Mouse (Mus musculus): ENCODE results near the gene Cnot6. TPM values are rescaled to one million over a fixed set of nuclear protein-coding genes. Genes with fewer than 3 reads are reported as not detected.

Gene Cnot6
- 30.1 and 36.1 TPM in 2 replicates for polyA plus RNA-seq (2015; fragmentation: Nextera tagmentation; extraction: Ambion mirVana)

- 1% methylated on average over 64 of the region's 65 CpGs for WGBS
- Histone ChIP-seq H3K9me3 (ENCODE audit: control insufficient read depth, low read length) (no peaks in the 10 kb centered on the region), H3K4me2 (ENCODE audit: low read length) (peak within 1 kb of the TSS; percentile 89), H3K4me3 (ENCODE audit: low read length) (peak within 1 kb of the TSS; percentile 97), H3K27ac (ENCODE audit: low read depth, low read length) (peak within 1 kb of the TSS; percentile 96), H3K4me1 (ENCODE audit: control insufficient read depth, insufficient read depth, low read depth, low read length) (peaks cover 29% of the 10 kb centered on the region), H3K36me3 (ENCODE audit: control insufficient read depth, insufficient read depth, low read length) (no peaks in the 10 kb centered on the region), H3K9ac (ENCODE audit: low read depth, low read length) (peak within 1 kb of the TSS; percentile 99), H3K27me3 (replicated peaks; ENCODE audit: control insufficient read depth, insufficient read depth, low read length) (no peaks in the 10 kb centered on the region)
- ATAC-seq: peak; percentile 98
These were observed at the start of gene Cnot6 for GRCm38 (mm10) chr11:49712555-49713335. Cnot6 (minus strand) TSS chr11:49712723.

- Histone ChIP-seq H3K4me3 (ENCODE audit: low read length) (no peak overlapping the region), H3K27ac (ENCODE audit: low read depth, low read length) (no peak overlapping the region), H3K4me1 (ENCODE audit: control insufficient read depth, insufficient read depth, low read depth, low read length) (peaks cover 5% of the 10 kb centered on the region; the same call in 1 of the 2 replicates), H3K4me2 (ENCODE audit: low read length) (no peak overlapping the region), H3K27me3 (replicated peaks; ENCODE audit: control insufficient read depth, insufficient read depth, low read length) (no peaks in the 10 kb centered on the region), H3K9ac (ENCODE audit: low read depth, low read length) (no peak overlapping the region), H3K9me3 (ENCODE audit: control insufficient read depth, low read length) (no peaks in the 10 kb centered on the region), H3K36me3 (ENCODE audit: control insufficient read depth, insufficient read depth, low read length) (no peaks in the 10 kb centered on the region)
- WGBS: 86% methylated on average over 5 of the region's 5 CpGs
- no peak for ATAC-seq
These were observed 48.6 kb upstream of the Cnot6 start for GRCm38 (mm10) chr11:49761130-49761529.

- H3K36me3 ChIP-seq (ENCODE audit: control insufficient read depth, insufficient read depth, low read length): no peaks in the 10 kb centered on the region
- H3K9me3 ChIP-seq (ENCODE audit: control insufficient read depth, low read length): no peaks in the 10 kb centered on the region
- WGBS: 90% methylated on average over 3 of the region's 3 CpGs
- H3K27me3 ChIP-seq (replicated peaks; ENCODE audit: control insufficient read depth, insufficient read depth, low read length): no peaks in the 10 kb centered on the region
- no peak overlapping the region for H3K9ac ChIP-seq (ENCODE audit: low read depth, low read length)
- no peak for ATAC-seq
- H3K4me1 ChIP-seq (ENCODE audit: control insufficient read depth, insufficient read depth, low read depth, low read length): no peaks in the 10 kb centered on the region
- H3K4me2 ChIP-seq (ENCODE audit: low read length): no peak overlapping the region
- H3K27ac ChIP-seq (ENCODE audit: low read depth, low read length): no peak overlapping the region
- H3K4me3 ChIP-seq (ENCODE audit: low read length): no peak overlapping the region
These were observed 45.6 kb upstream of the Cnot6 start for GRCm38 (mm10) chr11:49758096-49758495.

DNA sequence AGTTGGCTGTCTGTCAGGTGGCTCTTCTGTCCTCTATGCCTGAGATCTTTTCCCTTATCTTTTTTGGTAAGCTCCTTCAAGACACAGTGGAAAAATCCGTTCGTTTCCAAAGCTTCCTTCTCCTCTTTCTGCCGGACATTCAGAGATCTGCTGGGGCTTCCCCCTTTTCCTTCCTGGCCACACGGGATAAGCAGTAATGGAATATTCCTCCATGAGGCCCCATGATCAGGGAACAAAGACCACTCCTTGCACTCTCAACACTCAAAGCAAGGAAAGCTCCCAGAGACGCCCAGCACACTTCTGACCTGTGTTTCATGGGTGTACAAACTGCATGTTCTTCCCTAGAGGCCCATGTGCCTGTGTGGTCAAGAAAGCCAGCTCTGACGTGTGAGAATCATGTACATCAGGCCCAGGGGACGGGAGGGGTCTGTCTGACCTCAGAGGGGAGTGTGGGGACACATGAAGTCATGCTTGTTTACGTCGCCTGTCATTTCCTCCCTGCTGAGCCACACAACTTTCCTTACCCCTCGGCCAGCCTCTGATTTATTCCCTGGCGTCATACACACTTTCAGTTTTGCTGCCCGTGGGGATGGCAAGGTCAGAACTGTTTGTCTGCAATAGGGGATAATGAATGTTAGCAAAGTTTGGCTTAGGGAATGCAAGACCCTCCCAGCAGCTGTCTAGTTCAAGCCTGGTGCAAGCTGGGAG lies 42.6 kb upstream of the Cnot6 start:
- WGBS: 51% methylated on average over 12 of the region's 12 CpGs
- Histone ChIP-seq H3K36me3 (ENCODE audit: control insufficient read depth, insufficient read depth, low read length) (no peaks in the 10 kb centered on the region), H3K4me3 (ENCODE audit: low read length) (no peak overlapping the region), H3K4me1 (ENCODE audit: control insufficient read depth, insufficient read depth, low read depth, low read length) (no peaks in the 10 kb centered on the region), H3K9me3 (ENCODE audit: control insufficient read depth, low read length) (no peaks in the 10 kb centered on the region), H3K4me2 (ENCODE audit: low read length) (no peak overlapping the region), H3K27ac (ENCODE audit: low read depth, low read length) (no peak overlapping the region), H3K27me3 (replicated peaks; ENCODE audit: control insufficient read depth, insufficient read depth, low read length) (no peaks in the 10 kb centered on the region), H3K9ac (ENCODE audit: low read depth, low read length) (no peak overlapping the region)
- ATAC-seq: no peak

- Histone ChIP-seq H3K27me3 (replicated peaks; ENCODE audit: control insufficient read depth, insufficient read depth, low read length) (no peaks in the 10 kb centered on the region), H3K36me3 (ENCODE audit: control insufficient read depth, insufficient read depth, low read length) (no peaks in the 10 kb centered on the region), H3K4me1 (ENCODE audit: control insufficient read depth, insufficient read depth, low read depth, low read length) (no peaks in the 10 kb centered on the region; the same call in 1 of the 2 replicates), H3K9me3 (ENCODE audit: control insufficient read depth, low read length) (peaks cover 7% of the 10 kb centered on the region), H3K4me2 (ENCODE audit: low read length) (no peak overlapping the region), H3K27ac (ENCODE audit: low read depth, low read length) (no peak overlapping the region), H3K4me3 (ENCODE audit: low read length) (no peak overlapping the region), H3K9ac (ENCODE audit: low read depth, low read length) (no peak overlapping the region)
- 100% methylated on average over 1 of the region's 1 CpGs for WGBS
- no peak for ATAC-seq
These were observed 34.2 kb upstream of the Cnot6 start for GRCm38 (mm10) chr11:49746756-49747155.

DNA sequence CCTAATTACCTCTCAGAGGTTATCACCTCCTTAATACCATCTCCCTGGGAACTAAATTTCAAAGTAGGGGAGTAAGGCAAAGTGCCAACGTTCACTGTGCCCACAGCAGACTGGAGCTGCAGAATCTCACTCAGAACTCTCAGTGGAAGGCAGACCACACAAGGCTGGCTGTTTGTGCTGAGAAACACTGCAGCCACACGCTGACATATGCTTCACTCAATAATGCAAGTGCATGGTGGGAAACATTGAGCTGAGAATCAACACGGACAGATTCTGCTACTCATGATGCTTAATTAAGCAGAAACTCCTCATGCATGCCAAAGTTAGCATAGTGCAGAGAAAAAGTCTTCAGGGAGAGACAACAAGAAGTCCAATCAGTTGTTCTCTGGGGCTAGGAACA lies 33.3 kb upstream of the Cnot6 start:
- Histone ChIP-seq H3K27me3 (replicated peaks; ENCODE audit: control insufficient read depth, insufficient read depth, low read length) (no peaks in the 10 kb centered on the region), H3K4me1 (ENCODE audit: control insufficient read depth, insufficient read depth, low read depth, low read length) (no peaks in the 10 kb centered on the region; the same call in 1 of the 2 replicates), H3K9me3 (ENCODE audit: control insufficient read depth, low read length) (peaks cover 7% of the 10 kb centered on the region), H3K4me2 (ENCODE audit: low read length) (no peak overlapping the region), H3K4me3 (ENCODE audit: low read length) (no peak overlapping the region), H3K36me3 (ENCODE audit: control insufficient read depth, insufficient read depth, low read length) (no peaks in the 10 kb centered on the region), H3K27ac (ENCODE audit: low read depth, low read length) (no peak overlapping the region), H3K9ac (ENCODE audit: low read depth, low read length) (no peak overlapping the region)
- WGBS: 52% methylated on average over 3 of the region's 3 CpGs
- ATAC-seq: no peak

- Histone ChIP-seq H3K27ac (ENCODE audit: low read depth, low read length) (no peak overlapping the region), H3K4me2 (ENCODE audit: low read length) (no peak overlapping the region), H3K4me3 (ENCODE audit: low read length) (no peak overlapping the region)
These were observed 32.5 kb upstream of the Cnot6 start for GRCm38 (mm10) chr11:49744981-49745380.

DNA sequence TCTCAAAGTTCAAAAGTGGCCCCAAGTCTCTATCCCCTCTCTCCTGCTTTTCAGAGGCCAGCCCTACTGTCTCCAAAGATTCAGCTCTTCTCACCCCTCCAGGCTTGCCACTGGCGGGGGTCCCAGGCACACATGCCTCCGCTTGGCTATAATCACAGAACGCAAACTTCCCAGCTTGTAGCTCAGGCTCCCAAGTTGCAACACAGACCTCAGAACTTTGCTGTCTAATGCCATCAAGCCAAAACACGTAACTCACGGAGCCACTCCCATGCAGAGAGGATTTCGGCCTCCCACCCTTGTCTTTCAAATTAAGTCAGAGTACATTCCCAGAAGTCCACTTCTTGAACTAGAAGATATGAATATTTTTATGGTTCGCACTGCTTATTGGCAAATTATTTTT lies 31.1 kb upstream of the Cnot6 start:
- H3K27me3 ChIP-seq (replicated peaks; ENCODE audit: control insufficient read depth, insufficient read depth, low read length): no peaks in the 10 kb centered on the region
- no peak overlapping the region for H3K4me2 ChIP-seq (ENCODE audit: low read length)
- no peak overlapping the region for H3K9ac ChIP-seq (ENCODE audit: low read depth, low read length)
- H3K4me3 ChIP-seq (ENCODE audit: low read length): no peak overlapping the region
- 90% methylated on average over 7 of the region's 7 CpGs for WGBS
- H3K9me3 ChIP-seq (ENCODE audit: control insufficient read depth, low read length): peaks cover 2% of the 10 kb centered on the region; the same call in 1 of the 2 replicates
- H3K4me1 ChIP-seq (ENCODE audit: control insufficient read depth, insufficient read depth, low read depth, low read length): no peaks in the 10 kb centered on the region; the same call in 1 of the 2 replicates
- H3K36me3 ChIP-seq (ENCODE audit: control insufficient read depth, insufficient read depth, low read length): no peaks in the 10 kb centered on the region
- H3K27ac ChIP-seq (ENCODE audit: low read depth, low read length): no peak overlapping the region
- ATAC-seq: no peak

More at GRCm38 (mm10) chr11:49744981-49745380, 32.5 kb upstream of the Cnot6 start:
- Histone ChIP-seq H3K4me1 (ENCODE audit: control insufficient read depth, insufficient read depth, low read depth, low read length) (no peaks in the 10 kb centered on the region; the same call in 1 of the 2 replicates), H3K9me3 (ENCODE audit: control insufficient read depth, low read length) (peaks cover 7% of the 10 kb centered on the region), H3K27me3 (replicated peaks; ENCODE audit: control insufficient read depth, insufficient read depth, low read length) (no peaks in the 10 kb centered on the region), H3K9ac (ENCODE audit: low read depth, low read length) (no peak overlapping the region), H3K36me3 (ENCODE audit: control insufficient read depth, insufficient read depth, low read length) (no peaks in the 10 kb centered on the region)
- ATAC-seq: no peak

DNA sequence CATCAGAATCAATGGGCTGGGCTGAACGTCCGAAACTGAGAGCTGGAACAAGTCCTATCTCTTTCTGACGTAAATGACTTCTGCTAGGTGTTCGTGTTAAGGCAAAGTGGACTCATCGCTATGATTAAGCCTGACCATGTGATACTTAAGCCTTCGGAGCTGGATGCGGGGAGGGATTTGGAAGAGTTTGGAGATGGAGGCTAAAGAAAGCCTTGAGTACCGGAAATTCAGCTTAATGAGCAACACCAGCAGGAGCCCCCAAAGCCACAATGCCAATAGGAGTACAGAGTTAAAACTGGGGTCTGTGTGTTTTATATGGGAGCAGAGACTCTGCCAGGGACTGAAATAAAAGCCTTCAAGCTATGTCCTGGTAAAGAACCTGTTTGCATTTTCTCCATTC lies 29.7 kb upstream of the Cnot6 start:
- Histone ChIP-seq H3K4me1 (ENCODE audit: control insufficient read depth, insufficient read depth, low read depth, low read length) (no peaks in the 10 kb centered on the region; the same call in 1 of the 2 replicates), H3K4me3 (ENCODE audit: low read length) (no peak overlapping the region), H3K9ac (ENCODE audit: low read depth, low read length) (no peak overlapping the region), H3K27me3 (replicated peaks; ENCODE audit: control insufficient read depth, insufficient read depth, low read length) (no peaks in the 10 kb centered on the region), H3K9me3 (ENCODE audit: control insufficient read depth, low read length) (no peaks in the 10 kb centered on the region), H3K36me3 (ENCODE audit: control insufficient read depth, insufficient read depth, low read length) (no peaks in the 10 kb centered on the region), H3K27ac (ENCODE audit: low read depth, low read length) (no peak overlapping the region), H3K4me2 (ENCODE audit: low read length) (no peak overlapping the region)
- no peak for ATAC-seq
- 76% methylated on average over 8 of the region's 8 CpGs for whole genome bisulfite sequencing
